Mouse (Mus musculus) erythroblast, embryonic 14.5 days (primary cell): ENCODE data around the gene Cd96.

Experiments
- GATA1 ChIP-seq: IDR thresholded peaks from 2 replicates; pipeline ENCODE4 v1.6.1; 2012; ENCODE audit warnings: low read length, inconsistent platforms, mixed read lengths
- TAL1 ChIP-seq: IDR thresholded peaks from 3 replicates; pipeline ENCODE4 v1.6.1; 2012; ENCODE audit warnings: low read length, inconsistent platforms, mixed read lengths

- no peak for TF ChIP-seq TAL1
- no peak for TF ChIP-seq GATA1
These were observed 73.1 kb downstream of the Cd96 start for GRCm38 (mm10) chr16:46046906-46047305.
